Mouse (Mus musculus): ENCODE results near the gene Chrna5. TPM values are rescaled to one million over a fixed set of nuclear protein-coding genes. Genes with fewer than 3 reads are reported as not detected.
"Not testable (repeated sequence)": the region's sequence is repeated elsewhere in the genome, so short reads cannot be mapped to it uniquely, and the experiment has no call there.

Chrna5 gene
- not detected for polyA plus RNA-seq (2017; shearing (Covaris generic))

DNA sequence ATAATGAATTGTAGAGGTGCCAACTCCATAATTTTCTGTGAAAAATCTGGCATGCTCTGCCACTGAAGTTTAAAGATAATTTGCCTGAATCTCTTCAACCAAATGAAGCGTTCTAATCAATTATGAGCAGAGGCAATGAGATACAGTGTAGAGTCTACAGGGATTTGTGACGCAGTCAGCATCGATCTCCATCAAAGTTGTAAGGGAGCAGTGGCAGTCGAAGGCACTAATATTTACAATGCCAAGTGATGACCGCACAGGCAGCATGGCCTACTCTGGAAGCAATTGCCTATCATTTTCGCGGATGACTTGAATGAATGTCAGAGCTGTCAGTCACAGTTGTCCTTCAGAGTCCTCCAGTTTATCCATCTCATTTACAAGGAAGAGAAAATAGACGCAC, at the start of gene Chrna5:
Chrna5 (plus strand) TSS at position 207 of the 400 bp plus-strand sequence.
- ATAC-seq = no peak

DNA sequence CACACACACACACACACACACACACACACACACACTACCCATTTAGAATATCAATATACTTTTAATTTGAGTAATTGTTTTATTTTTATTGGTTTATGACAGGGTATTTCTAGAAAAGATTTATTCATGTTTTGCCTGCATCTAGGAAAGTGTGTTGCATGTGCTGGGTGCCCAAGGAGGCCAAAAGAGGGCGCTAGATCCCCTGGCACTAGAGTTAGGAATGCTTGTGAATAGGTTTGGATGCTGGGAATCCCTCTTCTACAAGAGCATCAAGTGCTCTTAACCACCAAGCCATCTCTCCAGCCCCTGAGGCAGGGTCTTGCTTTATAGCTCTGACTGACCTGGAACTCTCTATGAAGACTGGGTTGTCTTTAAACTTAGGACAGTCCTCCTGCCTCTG, 48.9 kb upstream of the Chrna5 start:
- ATAC-seq = no peak

DNA sequence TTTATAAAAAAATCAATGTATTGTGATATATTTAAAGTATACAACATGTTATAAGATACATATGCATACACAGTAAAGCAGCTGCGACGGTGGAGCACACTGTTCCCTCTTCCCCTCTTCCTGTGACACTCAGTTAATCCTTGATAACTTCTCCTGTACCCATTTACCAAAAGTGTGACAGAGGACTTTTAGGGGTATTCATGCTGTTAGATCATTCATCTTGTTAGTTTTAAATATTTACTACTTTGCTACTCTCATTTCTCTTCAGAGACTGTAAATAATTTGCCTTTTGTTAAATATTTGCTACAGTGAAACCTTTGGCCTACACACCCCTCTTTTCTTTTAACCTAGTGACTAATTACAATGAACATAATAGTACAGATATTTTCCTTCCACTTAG, 48.3 kb upstream of the Chrna5 start:
- no peak for ATAC-seq

DNA sequence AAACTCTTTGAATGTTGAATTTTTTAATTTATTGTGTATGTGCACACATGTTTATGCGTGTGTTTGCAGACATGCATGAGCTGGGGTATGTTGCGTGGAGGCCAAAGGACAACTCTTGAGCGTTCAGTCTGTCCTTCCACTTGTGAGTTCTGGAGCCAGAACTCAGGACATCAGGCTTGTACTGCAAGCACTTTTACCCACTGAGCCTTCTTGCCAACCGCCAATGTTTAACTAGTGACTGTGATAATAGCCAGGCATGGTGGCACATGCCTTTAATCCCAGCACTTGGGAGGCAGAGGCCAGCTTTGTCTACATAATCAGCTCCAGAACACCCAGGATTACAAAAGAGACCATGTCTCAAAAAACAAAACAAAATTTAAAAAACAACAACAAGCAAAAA, 38.6 kb upstream of the Chrna5 start:
- ATAC-seq = no peak

DNA sequence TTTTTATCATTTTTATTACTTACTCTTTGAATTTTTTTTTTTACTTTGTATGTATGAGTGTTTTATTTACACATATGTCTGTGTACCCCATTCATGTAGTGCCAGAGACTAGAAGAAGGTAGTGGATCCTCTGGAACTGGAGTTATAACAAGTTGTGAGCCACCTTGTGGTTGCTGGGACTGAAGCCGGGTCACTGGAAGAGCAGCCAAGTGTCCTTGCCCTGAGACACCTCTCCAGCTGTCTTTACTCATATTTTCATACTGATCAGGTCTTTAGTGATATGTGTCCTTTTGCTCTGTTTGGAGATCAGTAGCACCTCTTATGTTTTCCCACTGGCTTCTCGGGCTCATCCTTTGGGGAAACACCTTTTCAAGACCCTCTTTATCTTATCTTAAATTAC, 36.2 kb upstream of the Chrna5 start:
- ATAC-seq = no peak

DNA sequence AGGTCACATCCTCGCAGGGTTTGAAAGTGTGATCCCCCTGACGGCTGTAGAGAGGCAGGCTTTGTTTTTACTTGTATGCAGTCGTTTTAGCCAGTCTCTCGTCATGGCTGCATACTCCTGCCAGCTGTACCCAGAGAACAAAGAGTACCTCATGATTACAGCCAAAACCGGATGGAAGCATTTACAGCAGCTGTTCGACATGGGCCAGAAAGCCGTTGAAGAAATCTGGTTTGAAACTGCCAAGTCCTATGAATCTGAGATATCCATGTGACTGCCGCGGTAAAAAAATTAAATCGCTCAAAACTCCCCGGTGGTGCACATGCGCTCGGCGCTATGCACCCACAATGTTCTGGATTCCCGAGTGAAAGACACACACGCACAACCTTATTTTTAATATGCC, 34.4 kb upstream of the Chrna5 start:
- no peak for ATAC-seq

DNA sequence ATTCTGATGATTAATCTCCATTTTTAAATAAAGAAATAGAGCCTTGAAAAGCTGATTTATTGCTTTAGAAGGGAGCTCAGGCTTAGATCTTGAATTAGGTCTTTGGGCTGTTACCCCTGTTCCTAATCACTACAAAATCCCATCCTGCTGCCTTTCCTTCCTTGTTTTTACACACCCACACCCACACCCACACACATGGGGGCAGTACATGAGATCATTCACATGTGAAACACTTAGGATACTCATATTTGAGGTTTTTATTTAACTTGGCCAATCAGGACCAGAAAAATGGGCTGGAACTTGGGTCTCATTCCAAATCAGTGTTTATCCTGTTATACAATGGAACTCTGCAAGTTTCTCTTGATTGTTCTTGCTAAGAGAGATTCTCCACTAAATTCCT, 31.2 kb upstream of the Chrna5 start:
- no peak for ATAC-seq

DNA sequence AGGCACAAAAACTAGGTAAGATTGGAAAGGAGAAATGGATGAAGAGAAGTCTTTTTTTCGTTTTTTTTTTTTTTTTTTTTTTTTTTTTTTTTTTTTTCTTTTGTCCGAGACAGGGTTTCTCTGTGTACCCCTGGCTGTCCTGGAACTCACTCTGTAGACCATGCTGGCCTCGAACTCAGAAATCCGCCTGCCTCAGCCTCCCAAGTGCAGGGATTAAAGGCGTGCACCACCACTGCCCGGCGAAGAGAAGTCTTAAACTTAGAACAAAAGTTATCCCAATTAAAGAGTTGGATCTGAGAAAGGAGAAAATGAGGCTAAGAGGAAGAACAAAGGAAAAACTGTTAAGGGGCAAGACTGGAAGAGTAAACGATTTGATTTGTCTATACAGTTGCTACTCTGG, 30.5 kb upstream of the Chrna5 start:
- ATAC-seq = not testable (repeated sequence)

DNA sequence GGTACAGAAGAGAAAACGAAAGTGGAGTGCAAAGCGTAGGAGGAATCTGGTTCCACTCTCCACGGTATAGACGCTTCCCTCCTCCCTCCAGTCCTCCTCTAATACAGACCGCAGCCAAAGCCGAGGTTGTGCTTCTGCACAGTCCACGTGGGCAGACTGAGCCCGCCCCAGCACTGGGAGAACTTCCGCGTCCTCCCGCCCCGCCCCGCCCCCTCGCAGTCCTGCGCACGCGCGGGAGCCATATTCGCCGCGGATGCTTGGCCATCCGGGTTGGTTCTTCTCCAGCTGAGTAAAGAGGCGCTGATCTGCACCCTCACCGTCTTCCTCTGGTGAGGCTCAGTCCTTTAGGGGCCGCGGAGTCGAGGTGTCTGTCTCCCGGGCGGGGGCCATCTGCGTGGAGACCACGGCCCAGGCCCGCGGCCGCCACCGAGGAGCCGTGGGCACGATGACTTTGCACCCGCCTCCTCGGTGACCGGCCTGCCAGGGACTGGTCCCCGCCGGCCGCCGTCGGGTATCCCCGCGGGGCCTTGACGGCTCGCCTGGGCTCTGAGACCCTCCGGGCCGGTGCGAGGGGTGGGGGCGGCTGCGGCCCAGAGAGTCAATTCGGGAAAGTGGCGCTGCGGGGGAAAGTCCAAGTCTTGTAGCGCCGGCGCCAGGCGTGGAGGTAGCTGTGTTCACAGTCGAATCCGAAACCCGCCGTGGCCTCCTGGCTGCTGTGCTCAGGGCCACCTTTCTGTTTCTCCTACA, 29.9 kb upstream of the Chrna5 start, which contains the start of the genes Psma4 and AY074887:
Psma4 (plus strand) TSS at position 216 of the 747 bp plus-strand sequence.
AY074887 (minus strand) TSS at position 424 of the 747 bp plus-strand sequence.
- peak; percentile 99 for ATAC-seq

DNA sequence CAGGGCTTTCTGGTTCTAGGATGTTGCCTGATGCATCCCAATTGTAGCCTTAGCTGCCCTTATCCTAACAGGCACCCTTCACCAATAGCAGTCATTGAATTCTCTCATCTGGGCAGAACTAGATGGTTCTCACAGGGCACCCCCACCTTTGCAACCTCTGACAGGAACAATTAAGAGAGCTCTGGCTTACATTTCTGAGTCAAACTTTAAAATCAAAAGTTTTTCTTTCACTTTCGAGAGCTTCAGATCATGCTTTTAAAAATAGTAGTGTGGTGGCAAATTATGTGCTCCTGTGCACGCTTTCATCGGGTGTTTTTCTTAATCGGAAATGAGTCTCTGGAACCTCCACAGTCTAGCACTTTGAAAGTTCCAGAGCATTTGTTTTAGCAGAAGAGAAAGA, 19.6 kb upstream of the Chrna5 start:
- peak; percentile 73 for ATAC-seq

DNA sequence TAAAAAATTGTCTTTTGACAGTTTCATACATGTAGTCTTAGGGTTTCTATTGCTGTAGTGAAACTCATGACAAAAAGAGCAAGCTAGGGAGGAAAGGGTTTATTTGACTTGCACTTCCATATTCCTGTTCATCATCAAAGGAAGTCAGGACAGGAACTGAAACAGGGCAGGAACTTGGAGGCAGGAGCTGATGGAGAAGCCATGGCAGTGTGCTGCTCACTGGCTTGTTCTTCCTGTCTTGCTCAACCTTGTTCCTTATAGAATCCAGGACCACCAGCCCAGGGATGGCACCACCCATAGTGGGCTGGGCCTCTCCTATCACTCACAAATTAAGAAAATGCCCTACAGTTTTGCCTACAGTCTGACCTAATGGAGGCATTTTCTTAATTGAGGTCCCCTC, 17.0 kb upstream of the Chrna5 start:
- ATAC-seq = no peak

DNA sequence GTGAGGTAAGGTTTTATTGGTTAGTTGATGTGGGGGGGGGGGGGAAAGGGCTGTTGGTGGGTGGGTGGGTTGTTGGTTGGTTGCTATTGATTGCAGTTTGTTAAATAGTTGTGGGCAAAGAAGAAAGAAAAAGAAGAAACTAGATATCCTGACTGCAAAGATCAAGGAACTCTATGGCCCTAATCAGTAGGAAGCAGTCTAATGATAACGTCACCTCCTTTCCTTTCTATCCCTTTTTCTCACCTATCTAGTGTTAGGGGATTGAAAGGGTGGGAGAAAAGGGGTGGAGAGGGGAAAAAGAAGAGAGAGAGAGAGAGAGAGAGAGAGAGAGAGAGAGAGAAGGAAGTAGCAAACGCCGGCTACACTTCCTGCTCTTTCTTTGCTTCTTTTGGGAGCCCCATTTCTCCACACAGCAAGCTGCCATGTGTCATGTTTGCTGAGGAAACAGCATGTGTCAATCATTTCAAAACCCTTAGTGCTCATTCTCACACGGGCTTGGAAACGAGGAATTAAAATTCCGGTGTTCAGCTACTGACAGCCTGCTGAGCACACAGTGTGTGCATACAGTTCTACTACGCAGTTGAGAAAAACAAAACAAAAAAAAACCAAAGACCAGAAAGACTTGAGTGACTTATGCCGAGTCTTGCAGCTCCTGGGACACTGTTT, 10.6 kb upstream of the Chrna5 start:
- no peak for ATAC-seq

DNA sequence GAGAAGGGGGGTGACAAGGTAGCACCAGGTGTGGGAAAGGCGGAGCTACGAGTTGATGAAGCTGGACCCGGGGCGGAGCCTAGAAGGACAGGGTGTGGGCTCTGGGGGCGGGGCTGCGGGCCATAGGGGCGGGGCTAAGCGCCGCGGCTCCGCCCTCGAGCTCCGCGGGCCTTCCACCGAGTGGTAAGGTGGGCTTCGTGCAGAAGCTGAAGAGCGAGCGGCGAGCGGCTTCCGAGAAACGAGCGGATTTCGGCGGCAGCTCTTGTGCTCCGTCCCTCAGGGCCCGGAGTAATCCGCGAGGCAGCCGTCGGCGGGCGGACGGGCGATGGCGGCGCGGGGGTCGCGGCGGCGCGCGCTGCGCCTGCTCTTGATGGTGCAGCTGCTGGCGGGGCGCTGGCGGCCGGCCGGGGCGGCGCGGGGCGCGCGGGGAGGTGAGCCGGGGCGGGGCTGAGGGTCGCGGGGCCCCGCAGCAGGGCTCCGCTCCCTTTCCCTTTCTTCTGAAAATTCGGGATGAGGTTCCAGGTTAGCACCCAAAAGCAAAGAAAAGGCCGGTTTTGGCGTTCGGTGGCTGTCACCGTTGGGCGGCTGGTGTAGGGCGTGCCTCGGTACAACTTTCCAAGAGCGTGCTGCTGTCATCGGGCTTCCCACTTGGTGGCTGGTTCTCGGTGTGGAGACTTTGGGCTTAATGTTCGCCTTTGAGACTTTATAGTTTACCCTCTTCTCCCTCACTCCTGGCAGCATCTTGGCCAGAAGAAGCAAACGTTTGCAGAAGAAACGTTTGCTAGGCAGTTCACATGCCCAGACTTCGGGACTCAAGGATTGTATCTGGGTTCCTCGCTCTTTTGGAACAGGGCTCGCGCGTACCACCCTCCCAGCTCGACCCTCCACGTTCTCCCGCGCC, 861 bp downstream of the Chrna5 start:
- no peak for ATAC-seq

DNA sequence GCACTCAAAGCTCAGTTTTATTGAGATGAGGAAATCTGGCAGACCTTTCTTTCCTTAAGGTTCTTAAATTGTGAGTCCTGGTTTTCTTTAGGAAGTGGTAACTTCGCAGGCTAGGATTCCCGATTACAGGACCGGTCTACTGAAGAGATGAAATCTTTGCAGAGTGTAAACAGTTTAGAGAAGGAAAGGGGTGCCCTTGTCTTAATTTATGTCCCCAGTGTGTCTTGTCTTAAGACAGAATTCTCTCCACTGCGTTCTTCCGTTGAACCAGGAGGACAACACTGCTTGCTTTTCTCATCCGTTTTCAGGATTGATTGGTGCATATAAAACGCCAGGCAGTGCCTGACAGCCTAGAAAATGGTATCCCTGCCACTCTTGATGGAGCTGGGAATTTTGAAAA, 1.7 kb downstream of the Chrna5 start:
- ATAC-seq = no peak

DNA sequence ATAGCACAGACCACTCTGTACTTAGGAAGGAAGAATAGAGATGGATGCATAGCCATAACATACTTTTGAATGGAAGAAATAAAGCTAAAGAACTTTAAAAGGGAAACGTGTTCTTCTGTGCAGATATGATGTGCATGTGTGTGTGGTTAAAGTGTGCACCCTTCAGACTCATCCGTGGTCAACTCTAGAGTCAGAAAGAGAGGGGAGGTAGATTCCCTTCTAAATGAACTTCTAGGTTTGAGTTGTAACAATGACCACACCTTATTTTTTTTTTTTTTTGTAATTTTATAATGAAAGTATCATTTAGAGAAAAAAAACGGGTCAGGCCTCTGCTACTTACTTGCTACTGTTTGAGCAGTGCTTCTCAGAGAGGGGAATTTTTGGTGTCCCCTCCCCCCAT, 9.7 kb downstream of the Chrna5 start:
- ATAC-seq = no peak

DNA sequence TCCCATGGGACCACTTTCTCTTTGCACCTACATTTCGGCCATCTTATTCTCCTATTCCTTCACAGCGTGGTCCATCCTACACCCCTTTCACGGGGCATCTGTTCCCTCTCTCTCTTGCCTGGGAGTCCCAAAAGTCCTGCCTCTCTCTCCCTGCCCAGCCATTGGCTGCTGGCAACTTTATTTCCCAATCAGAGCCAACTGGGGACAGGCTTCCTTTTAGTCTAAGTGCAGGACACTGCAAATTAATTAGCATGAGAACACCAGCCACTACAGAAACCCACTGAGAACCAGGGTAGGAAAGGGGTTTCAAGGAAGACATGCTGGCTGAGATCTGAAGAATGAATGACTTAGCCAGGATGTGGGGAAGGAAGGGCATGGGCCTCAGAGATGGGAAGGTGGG, 13.7 kb downstream of the Chrna5 start:
- no peak for ATAC-seq

DNA sequence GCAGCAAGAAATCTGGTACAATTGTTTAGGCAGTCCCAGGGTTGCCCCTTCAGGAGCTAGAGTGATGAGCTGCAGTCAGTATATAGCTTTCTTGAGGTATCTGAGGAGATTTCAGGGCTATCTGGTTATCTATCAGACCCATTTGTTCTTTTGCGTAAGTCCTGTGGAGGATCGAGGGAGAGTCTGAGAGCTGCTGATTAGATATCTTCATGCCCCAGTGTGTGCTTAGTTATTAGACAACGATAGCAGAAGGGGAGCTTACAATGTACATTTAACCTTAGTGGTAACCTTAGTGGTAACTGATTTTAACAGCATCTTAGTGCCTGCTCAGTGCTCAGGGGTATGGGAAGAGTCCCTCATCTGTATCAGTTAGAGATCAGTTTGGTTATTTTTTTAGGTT, 15.0 kb downstream of the Chrna5 start:
- ATAC-seq = no peak

DNA sequence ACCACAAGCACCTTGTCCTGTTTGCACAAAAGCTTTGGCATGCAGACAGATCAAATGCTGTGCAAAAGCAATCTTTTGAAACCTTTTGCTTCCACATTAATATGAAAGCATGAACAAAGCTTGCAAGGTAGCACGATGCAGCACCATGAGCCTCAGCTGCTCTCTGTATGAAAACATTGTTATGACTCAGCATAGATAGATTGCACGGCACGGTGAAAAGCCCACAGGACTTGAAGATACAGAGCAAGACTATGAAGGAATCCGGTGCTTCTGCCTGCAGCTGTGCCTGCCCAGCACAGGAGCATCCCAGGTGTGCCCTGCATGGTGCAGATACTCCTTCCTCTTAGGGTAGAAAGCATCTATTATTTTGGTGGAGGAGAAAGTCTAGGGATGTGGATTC, 22.9 kb downstream of the Chrna5 start:
- ATAC-seq = no peak

DNA sequence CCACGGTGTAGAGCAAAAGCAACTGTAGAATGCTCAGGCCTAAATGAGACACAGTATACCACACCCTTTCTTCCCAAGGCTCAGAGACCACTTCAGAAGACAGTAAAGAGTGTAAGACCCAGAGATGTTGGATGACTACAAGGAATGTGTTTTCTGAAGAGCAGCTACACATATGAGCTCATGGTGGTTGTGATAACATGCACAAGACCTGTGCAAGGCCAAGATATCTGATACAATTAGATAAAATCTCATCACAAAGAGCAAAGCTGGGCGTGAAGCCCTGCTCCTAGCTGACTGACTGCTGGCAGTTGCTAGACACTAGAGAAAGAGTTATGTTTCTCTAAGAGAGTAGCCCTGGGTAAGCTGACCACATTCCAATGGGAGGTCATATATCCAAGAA, 29.0 kb downstream of the Chrna5 start:
- ATAC-seq = no peak

DNA sequence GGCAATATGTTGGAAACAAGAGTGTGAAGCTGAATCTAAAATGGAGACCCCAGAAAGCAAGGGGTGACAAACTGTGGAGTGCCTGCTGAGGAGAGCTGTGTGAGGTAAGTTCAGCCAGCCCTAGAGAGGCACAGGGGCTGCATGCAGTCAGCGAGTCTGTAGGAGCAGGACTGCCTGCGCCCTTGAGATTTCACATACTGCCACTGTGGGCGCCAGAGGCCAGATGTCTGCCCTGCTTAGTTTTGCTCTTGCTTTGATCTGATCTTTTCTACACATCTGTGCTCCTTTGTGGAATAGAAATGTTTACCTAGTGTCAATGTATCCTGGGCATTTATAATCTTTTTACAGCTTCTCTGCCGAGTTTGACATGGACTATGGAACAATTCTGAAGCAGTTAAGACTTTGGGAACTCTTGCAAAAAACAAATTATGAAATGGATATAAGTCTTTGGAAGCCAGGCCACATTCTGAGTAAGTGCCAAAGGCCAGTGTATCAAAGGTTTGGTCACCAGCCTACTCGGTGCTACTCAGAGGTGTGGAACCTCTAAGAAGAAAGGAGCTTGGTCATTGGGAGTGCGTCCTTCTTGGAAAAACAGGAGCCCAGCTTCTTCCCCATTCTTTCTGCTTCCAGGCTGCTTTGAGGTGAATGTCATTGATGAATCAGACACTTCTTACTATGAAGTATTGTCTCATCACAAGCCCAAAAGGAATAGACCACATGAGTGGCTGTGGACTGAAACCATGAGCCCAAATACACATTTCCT, 30.1 kb downstream of the Chrna5 start:
- ATAC-seq = no peak

DNA sequence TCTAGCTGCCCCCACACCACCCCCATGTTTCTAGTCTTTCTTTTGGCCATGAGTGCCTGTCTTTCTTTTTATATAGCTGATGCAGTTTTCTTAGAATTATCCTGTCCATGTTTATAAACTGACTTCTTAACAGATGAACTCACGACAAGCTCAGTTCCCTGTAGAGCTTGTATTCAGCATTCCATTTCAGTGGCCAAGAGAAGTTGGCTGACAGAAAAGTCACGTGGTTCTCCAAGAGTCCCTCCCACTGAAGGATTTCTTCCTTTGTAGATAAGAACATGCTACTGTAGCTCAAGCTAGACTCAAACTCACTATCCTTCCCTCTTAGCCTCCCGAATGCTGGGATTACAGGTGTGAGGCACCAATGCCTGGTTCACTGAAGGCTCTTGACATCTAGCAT, 36.2 kb downstream of the Chrna5 start:
- no peak for ATAC-seq

DNA sequence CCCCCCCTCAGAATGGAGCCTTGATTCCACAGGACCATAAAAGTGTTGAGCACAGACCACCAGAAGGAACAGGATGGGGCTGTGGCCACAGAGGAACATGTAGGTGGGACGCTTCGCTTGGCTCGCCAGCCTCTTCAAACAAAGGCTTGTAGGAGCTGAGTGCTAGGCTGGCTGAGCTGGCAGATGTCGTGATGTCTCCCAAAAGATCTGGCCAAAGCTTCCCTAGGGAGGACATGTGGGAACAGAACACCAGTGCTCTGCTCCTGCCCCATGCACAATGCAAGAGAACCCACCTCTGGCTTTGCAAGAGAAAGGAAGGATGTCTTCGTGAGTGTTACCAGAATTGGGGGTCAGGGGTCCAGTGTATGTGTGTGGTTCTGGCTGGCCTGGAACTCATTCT, 42.6 kb downstream of the Chrna5 start:
- ATAC-seq = no peak
